Mouse (Mus musculus) layer of hippocampus, postnatal 25 days (tissue): ENCODE data around the gene Babam1. TPM values are rescaled to one million over a fixed set of nuclear protein-coding genes. Genes with fewer than 3 reads are reported as not detected.

Source experiments
- DNase-seq, 2 experiments: peaks; one replicate each; pipeline ENCODE4 v3.0.0; 2022; ENCODE audit warnings: mixed read lengths in 2 of 2, low spot score in 1 of 2; ENCODE audit errors: extremely low spot score in 1 of 2
- total RNA-seq, 2 experiments: library from RNA; stranded (reverse); gene quantifications; 2 replicates each; pipeline ENCODE4 v1.2.3; 2021

Babam1 gene
- total RNA-seq, 2 experiments from 2014 or later, result 98.0 to 99.3 TPM

DNA sequence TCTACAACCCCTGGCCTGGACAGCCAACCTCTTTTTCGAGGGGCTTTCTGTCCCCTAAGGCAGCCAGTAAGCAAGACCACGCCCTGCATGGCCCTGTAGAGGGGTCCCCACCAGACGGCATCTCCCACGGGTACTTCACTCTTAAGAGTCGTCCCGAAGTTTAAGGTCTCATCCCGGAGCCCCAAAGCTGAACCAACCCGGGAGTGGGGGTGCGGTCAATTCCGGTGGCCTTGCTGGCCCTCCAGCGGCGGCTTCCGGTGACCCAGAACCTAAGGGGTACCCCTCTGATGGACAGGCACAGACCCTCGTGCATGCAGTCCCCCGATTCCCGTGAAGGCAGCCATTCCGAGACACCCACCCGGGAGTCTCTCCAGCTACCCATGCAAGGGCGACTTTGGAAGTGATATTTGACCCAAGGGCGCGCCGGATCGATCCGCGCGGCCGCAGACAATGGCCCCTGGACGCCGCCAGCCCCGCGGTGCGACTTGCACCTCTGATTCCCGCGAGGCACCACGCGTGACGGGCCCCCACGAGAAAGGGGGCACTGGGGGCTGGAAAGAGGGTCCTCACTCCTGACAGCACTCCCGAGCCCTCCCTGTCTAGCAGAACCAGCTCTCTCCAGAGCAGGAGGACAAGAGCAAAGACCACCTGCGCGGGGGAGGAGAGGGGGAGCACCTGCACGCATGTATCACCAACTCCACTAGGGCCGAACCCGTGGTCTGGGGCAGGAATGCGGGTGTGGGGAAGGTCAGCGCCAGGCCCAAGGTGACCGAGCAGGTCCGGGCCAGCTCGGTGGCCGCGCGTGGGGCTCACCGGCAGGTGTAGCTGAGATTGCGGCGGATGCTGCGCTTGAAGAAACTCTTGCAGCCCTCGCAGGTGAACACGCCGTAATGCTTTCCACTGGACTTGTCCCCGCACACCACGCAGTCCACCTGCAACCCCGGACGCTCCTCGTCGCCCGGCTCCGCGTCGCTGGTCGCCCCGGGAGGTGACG lies 16.2 kb upstream of the Babam1 start:
- no peak for DNase-seq

DNA sequence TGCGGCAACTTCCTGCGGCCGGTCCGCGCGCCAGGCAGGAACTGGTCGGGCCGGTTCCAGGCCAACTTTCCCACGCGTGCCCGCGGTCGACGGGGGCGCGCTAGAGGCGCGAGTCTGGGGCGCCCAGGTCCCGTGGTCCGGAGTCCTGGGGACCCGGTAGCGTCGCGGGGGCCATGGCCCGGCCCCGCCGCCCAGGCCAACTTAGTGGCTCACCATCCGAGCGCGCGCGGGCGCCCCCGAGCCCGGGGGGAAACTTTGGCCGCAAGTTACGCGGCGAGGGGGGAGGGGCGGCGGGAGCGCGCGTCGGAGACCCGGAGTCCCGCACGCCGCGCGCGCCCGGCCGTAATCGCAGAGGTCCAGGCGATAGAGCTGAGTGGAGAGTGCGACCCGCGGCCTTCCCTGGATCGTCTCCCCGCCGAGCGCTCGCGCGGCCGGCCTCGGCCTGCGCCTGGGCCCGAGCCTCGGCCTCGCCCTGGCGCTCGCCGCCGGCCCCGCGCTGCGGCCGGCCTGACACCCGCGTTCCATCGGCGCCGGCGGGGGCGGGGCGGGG lies 15.2 kb upstream of the Babam1 start, which contains the start of gene Nr2f6:
Gene Nr2f6, minus strand, starts transcription at position 540 of the 550 bp plus-strand sequence.
- peak; percentile 44 to 51 for DNase-seq

DNA sequence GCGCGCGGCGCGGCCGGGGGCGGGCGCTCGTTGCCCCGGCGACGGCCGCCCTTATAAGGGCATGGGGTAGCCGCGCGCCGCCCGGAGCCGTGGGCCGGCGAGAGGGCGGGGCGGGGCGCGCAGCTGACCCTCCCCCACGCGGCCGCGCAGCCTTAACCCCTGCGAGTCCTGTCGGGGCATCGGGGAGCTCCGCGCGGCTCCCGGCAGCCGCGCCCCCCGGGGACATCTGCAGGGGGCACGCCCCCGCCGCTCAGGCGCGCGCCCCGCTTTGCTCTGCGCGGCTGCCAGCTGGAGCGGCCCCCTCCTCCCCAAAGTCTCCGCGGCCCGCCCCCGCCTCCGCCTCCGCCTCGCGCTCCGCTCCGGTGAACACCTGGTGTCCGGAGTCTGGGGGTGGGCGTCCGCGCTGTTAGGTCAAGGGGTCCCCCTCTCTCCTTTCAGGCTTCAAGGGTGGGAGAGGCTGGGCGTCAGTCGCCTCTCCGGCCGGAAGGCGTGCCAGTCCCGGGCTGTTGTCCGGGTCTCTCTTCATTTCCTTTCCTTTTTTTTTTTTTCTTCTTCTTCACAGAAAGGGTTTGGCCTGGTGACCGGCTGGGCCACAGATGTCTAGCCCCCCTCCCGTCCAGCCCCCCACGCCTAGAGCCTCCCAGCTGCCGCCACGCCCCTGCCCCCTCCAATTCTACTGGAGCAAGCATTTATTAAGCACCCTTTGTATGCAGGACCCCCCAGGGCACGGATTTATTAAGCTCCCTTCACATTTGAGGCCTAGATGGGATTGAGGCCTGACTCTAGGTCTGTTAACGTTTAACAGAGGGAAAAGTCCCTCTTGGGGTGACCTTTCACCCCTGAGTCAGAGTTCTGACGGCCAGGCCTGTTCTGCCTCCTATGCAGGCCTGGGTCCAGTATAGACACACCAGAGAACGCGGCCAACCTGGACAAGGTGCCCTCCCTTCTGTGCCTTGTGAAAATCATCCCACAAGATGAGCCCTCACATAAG lies 14.4 kb upstream of the Babam1 start:
- peak; percentile 54 to 61 for DNase-seq

DNA sequence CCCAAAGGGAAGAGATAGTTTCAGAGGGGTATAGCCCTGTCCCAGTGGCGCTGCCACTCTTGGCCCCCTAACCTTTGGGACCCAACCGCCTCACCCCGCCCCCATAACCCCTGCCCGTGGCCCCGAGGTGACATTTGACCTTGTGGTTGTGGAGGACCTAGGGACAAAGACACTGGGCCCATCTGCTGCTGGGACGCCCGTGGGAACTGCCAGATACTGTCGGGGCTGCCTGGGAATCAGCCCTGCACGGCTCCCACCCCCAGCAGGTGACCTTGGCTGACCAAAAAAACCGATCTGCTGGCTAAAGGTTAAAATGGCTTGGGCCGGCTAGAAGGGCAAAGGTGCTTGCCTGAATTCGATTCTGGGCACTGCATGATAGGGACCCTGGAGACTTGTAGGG lies 13.3 kb upstream of the Babam1 start:
- DNase-seq, result no peak

DNA sequence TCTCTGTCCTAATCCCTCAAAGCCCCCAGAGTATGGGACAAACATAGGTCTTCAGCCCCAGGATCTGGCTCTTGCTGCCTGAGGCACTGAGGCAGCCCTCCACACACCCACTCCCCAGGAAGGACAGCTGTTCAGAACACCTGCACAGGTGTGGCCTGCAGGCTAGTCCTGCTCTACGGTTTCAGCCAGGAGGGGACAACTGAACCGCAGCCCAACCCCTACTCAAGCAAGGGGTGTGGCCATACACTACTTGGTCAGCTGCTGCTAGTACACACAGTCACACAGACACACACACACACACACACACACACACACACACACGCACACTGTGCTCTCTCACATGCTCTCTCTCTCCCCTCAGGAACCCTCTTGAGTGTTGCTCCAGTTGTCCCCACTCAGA lies 12.8 kb upstream of the Babam1 start:
- DNase-seq, result no peak

DNA sequence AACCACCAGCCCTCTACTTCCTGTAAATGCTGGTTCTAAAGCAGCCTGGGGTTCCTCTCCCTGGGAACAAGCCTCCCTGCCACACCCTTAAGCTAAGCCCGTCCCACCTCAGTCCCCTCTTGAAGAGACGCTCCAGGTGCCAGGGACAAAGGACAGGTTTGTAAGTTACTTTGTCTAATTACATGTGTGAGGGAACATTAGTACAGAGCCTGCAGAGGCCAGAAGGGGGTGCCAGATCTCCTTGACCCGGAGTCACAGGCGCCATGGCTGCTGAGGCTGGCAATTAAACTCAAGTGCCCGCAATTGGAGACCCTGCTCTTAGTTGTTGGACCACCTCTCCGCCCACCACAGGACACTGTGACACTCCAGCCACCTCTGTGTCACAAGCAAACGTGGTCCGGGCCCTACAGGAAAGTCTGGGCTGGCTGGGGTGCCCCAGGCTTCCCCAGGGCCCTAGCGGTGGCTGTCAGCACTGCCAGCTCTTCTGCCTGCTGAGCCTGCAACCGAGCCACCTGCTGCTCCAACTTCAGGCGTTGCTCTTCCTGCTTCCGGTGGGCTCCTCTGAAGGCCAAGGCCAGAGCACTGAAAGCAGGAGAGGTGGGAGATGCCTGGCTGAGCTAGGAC lies 11.3 kb upstream of the Babam1 start:
- no peak for DNase-seq

DNA sequence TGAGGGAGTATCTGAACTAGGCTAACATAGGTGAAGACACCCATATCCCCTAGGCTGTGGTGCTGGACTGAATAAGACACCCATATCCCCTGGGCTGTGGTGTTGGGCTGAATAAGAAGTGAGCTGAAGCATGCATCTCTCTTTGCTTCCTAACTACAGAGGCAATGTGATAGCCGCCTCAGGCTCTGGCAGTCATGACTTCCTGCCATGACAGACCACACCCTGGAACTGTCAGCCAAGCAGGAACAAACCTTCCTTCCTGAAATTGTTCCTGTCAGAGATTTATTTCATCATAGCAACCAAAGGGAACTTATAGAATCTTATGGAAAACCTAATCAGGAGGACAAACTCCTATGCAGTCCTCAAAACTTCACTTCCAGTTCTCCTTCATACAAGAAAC lies 8.4 kb upstream of the Babam1 start:
- DNase-seq, result no peak

DNA sequence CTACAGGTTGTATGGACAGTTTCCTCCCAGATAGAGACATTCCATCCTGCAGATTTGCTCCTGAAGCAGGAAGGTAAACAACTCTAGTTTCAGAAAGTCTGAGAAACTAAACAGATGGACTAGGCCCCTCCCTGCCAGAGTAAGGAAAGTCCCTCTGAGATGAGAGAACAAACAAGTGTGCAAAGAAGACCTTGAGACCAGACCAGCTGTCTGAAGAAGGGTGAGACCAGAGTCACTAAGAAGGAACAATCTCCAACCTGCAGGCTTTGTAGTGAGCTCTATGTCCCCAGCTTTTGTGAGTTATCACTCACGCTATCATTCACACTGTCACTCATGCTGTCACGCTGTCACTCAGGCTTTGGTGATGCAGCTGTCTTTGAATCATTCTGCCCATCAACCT lies 5.0 kb upstream of the Babam1 start:
- DNase-seq, result no peak

DNA sequence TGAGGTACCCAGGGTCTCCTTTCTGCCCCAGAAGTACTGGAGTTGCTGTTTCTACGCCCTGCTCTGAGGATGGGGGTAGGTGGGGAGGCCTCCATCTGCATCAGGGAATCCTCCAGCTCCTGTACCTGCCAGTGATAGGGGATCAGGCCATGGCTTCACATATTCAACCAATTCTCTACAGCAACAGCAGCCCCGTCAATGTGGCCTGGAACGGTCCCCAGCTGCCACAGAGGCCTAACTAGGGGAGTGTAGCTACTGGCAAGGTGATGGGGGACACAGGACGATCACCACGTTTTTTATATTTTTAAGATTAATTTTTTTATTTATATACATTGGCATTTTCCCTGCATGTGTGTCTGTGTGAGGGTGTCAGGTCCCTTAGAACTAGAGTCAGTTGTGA lies 4.3 kb upstream of the Babam1 start:
- no peak for DNase-seq

DNA sequence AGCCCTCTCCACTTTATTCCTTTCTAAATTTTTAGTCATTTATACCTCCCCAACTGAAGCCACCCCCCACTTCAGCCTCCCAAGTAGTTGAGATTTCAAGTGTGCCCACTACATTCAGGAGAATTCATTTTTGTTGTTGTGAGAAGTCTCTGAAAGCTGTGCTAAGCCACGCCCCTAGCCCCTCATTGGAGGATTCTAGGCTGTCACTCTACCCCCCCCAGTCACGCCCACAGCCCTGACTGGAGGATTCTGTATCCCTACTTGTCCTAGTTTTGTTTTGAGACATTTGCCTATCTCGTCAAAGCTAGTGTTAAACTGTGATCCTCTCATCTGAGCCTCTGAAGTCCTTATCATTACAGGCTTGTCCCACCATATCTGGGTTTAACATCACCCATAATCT lies 3.8 kb upstream of the Babam1 start:
- no peak for DNase-seq

DNA sequence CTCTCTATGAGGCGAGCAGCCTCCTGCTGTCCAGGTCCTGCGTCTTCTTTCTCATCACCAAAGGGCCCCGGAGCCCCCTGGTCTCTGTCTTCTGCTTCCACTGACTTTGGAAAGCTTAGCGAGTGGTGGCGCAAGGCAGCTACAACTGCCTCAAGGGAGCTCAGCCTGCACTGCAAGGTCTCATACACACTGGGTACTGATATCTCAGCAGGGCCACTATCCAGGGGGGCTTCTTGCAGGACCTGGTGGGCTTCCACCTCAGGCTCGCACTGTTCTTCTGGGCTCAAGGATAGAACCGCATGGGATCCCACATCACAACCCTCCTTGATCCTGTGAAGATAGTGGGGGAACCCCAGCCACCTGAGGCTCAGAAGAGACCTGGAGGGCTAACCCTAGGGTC lies 2.2 kb upstream of the Babam1 start:
- DNase-seq, result no peak

DNA sequence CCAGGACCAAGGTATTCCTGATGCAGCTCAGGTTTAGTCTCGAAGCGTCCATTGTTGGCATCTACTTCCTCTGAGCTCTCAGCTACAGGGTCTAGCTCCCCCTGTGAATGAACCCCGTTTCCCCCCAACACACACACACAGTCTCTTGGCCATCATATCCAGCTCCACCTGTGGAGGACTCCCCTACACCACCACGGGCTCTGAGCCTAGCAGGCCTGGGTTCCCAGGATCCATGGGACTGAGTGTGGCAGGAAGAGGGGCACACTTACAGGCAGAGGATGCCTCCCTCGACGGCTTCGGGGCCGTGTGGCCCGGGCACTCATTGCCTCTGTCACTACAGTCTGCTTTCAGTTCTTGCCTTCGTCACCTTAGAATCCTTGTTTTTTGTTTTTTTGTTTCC lies 1.6 kb upstream of the Babam1 start:
- DNase-seq, result no peak

DNA sequence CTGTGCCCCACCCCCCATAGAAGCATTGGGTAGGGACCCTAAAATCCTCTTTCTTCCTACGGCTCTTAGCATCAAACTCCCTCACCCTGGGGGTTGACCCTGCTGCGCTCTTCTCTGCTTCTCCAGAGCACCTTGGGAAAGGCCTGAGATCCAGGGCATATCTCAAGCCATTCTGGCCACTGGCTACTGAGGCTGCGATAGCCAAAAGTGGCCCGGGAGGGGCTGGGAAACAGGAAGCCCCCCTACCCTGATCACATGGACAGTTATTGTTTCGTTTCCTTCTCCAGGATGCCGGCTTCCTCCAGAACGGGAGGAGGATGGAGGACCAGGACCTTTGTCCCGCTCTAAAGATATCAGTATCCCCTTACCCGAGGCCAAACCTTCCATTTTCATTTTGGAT lies 1.0 kb upstream of the Babam1 start, which contains the start of gene Ushbp1:
Gene Ushbp1, minus strand, starts transcription at position 174 of the 400 bp plus-strand sequence.
- peak in 1 of 2 experiments; percentile 5 for DNase-seq

DNA sequence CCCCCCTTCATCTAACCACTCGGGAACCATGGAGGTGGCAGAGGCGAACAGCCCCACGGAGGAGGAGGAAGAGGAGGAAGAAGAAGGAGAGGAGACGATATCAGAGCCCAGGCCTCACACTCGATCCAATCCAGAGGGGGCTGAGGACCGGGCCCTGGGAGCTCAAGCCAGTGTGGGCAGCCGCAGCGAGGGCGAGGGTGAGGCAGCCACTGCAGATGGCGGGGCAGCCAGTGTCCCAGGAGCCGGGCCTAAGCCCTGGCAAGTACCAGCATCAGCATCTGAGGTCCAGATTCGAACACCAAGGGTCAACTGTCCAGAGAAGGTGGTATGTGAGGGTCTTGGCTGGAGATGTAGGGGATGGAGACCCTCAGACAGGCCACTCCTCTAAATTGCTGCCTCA lies 1.0 kb downstream of the Babam1 start:
- DNase-seq, result no peak

DNA sequence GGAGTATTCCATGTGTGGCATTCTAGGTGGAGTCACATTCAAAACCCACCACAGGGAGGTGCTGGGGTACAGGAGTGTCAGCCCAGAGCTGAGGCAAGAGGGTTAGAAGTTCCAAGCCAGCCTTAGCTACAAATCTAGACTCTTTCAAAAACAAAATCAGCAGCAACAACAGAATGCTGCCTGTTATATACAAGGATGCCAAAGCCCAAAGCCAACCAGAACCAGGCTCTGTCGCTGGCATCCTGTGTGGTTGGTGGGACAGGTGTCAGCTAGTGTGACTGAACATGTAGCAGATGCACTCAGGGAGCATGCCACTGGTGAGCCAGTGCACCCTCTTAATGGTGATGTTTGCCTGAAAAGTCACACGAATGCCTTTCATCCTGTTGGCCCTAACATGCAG lies 4.2 kb downstream of the Babam1 start:
- DNase-seq, result peak in 1 of 2 experiments; percentile 5

DNA sequence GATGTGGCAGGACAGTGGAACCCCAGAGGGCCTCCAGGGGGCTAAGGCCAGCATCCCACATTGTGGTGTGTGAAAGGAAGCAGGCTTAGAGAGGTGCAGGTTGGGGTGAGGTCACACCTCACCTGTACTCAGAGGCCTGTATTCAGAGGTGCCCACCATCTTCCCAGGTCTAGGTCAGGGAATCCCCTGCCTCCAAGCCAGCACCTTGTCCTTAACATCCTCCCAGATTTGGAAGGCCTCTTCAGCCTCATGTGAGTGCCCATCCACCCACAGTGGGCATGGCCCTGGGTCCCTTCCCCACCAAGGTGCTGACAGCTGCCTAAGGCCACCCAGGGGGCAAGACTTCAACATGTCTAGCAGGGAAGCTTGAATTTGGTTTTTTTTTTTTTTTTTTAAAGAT lies 4.8 kb downstream of the Babam1 start:
- DNase-seq, result peak in 1 of 2 experiments; percentile 6

DNA sequence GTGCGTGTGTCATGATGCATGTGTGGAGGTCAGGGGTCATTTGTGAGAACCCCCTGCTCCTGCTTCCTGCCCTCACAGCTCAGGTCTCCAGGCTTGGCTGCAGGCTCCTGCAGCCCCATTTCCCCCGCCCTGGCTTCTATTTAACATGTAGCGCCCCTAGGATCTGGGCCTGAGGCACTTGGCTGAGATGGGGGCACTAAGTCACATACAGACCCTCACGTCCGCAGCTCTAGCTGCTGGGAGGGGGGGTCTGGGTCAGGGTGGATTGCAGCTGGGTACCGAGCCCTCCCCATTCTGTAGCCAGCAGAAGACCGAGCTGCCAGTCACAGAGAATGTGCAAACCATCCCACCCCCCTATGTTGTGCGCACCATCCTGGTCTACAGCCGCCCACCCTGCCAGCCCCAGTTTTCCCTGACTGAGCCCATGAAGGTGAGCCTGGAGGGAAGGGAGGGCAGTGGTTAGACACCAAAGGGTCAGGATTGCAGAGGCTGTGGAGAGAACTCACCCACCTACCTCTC lies 5.8 kb downstream of the Babam1 start:
- no peak for DNase-seq

DNA sequence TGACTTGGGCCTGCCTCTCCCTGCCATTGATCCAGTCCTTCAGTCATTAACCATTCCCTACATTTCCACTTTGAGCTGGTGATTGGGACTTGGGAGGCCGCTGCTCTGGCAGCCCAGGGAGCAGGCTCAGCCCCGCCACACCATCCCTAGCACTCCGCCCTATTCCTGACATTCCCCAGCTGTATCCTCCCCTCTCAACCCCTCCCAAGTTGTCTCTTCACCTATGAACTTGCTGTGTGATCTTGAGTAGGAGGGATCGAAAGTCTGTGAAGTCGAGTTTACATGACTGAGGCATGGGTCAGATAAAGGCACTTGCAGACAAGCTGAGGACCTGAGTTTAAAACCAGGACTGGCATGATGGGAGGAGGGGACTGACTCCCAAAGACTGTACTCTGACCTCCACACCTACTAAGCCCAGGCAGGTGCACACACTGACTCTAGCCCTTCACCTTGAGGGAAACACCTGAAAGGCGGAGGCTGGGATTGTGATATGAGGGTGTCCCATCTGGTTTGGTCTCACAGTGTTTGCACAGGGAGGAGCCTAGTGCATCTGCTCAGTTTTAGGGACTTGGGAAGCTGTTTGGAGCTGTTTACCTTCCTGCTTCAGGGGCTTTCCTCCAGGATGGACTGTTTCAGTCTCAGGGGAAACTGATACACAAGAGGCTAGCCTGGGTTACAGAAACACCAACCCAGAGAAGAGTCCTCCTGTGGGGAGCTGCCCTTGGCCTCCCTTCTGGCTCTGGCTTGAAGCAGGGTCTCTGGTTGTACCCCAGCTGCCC lies 6.6 kb downstream of the Babam1 start:
- DNase-seq, result no peak

DNA sequence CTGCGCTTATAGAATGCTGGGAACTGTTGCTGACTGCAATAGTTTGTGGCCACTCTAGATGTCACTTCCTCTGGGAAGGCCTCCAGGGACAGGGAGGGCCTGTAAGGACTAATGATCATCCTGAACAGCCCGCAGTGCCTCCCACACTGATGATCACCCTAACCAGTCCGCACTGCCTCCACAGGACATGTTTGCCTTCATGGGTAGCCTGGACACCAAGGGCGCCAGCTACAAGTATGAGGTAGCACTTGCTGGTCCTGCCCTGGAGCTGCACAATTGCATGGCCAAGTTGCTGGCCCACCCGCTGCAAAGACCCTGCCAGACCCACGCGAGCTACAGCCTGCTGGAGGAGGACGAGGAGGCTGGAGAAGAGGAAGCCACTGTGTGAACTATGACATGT lies 7.3 kb downstream of the Babam1 start:
- no peak for DNase-seq
